Mouse (Mus musculus) CH12.LX (cell line): Measurements from ENCODE around the gene Hipk3. TPM values are rescaled to one million over a fixed set of nuclear protein-coding genes. Genes with fewer than 3 reads are reported as not detected.

Experiments
- DNase-seq: peaks from one replicate; pipeline ENCODE4 v3.0.0-alpha.2; 2013; ENCODE audit errors: extremely low read depth
- H3K27ac ChIP-seq: 2 replicates; pipeline ENCODE4 v1.5.1; 2012; ENCODE audit warnings: low read depth, mild to moderate bottlenecking, control low read depth, moderate library complexity; ENCODE audit not compliant: insufficient read depth
- H3K27me3 ChIP-seq: replicated peaks from 2 replicates; pipeline ENCODE3; 2012; ENCODE audit warnings: inconsistent platforms
- H3K36me3 ChIP-seq, 2 experiments: replicated peaks in 1 of 2; 2 replicates each; pipeline versions ENCODE3 to v1.6.1; 2012; ENCODE audit warnings: inconsistent platforms in 1 of 2, low read length in 1 of 2, mild to moderate bottlenecking in 1 of 2, mixed read lengths in 1 of 2, moderate library complexity in 1 of 2; ENCODE audit not compliant: control insufficient read depth in 1 of 2, insufficient read depth in 1 of 2
- H3K4me1 ChIP-seq, 2 experiments: 2 replicates each; pipeline ENCODE4 v1.6.1; 2012; ENCODE audit warnings: inconsistent platforms in 1 of 2, moderate library complexity in 1 of 2; ENCODE audit not compliant: insufficient read depth in 2 of 2, control insufficient read depth in 1 of 2
- H3K4me2 ChIP-seq: 2 replicates; pipeline ENCODE4 v1.6.1; 2012; ENCODE audit warnings: low read depth, mild to moderate bottlenecking, control low read depth; ENCODE audit not compliant: poor library complexity, insufficient read depth, severe bottlenecking
- H3K4me3 ChIP-seq, 3 experiments: fragments of 150-350 bp in 1 of 3; sonication (generic) in 1 of 3; replicated peaks in 1 of 3; 2 replicates each; pipeline versions ENCODE3 to v1.5.1; 2011 to 2012; ENCODE audit warnings: low read depth in 2 of 3, low read length in 2 of 3, mild to moderate bottlenecking in 2 of 3, moderate library complexity in 2 of 3, control low read depth in 1 of 3, improper control_type of control experiment in 1 of 3, inconsistent platforms in 1 of 3, mixed read lengths in 1 of 3; ENCODE audit not compliant: poor library complexity in 1 of 3
- H3K79me2 ChIP-seq: replicated peaks from 2 replicates; pipeline ENCODE4 v1.6.1; 2012; ENCODE audit warnings: mild to moderate bottlenecking, moderate library complexity; ENCODE audit not compliant: control insufficient read depth, poor library complexity, insufficient read depth, severe bottlenecking; ENCODE audit errors: extremely low read depth
- H3K9ac ChIP-seq: 2 replicates; pipeline ENCODE4 v1.6.1; 2012; ENCODE audit warnings: low read depth, mild to moderate bottlenecking, control low read depth, moderate library complexity; ENCODE audit not compliant: insufficient read depth
- H3K9me3 ChIP-seq: replicated peaks from 2 replicates; pipeline ENCODE3; 2012; ENCODE audit warnings: low read length, inconsistent platforms, mixed read lengths
- BHLHE40 ChIP-seq: IDR thresholded peaks from 2 replicates; pipeline ENCODE4 v1.6.1; 2011; ENCODE audit warnings: mild to moderate bottlenecking, low read depth, low read length, improper control_type of control experiment
- E2F4 ChIP-seq: IDR thresholded peaks from 2 replicates; pipeline ENCODE4 v1.6.1; 2011; ENCODE audit warnings: low read depth, low read length, improper control_type of control experiment; ENCODE audit not compliant: insufficient replicate concordance
- ELF1 ChIP-seq: IDR thresholded peaks from 2 replicates; pipeline ENCODE4 v1.6.1; 2014; ENCODE audit warnings: low read depth, mild to moderate bottlenecking, inconsistent platforms, low read length, improper control_type of control experiment
- GABPA ChIP-seq: IDR thresholded peaks from 2 replicates; pipeline ENCODE4 v1.6.1; 2012; ENCODE audit warnings: low read depth, low read length, improper control_type of control experiment, inconsistent platforms; ENCODE audit not compliant: insufficient replicate concordance
- IRF4 ChIP-seq: IDR thresholded peaks from 2 replicates; pipeline ENCODE4 v1.6.1; 2014; ENCODE audit warnings: low read depth, mild to moderate bottlenecking, inconsistent platforms, low read length, improper control_type of control experiment
- JUND ChIP-seq: conservative IDR thresholded peaks from 2 replicates; pipeline ENCODE4 v1.6.1; 2011; ENCODE audit warnings: low read depth, low read length, improper control_type of control experiment
- KAT2A ChIP-seq: IDR thresholded peaks from 2 replicates; pipeline ENCODE4 v1.6.1; 2012; ENCODE audit warnings: low read length, improper control_type of control experiment, inconsistent platforms; ENCODE audit not compliant: insufficient replicate concordance
- MAFK ChIP-seq: IDR thresholded peaks from 2 replicates; pipeline ENCODE4 v1.6.1; 2011; ENCODE audit warnings: low read length, improper control_type of control experiment; ENCODE audit not compliant: insufficient replicate concordance
- MAX ChIP-seq: IDR thresholded peaks from 2 replicates; pipeline ENCODE4 v1.6.1; 2011; ENCODE audit warnings: low read length, improper control_type of control experiment
- MAZ ChIP-seq: IDR thresholded peaks from 2 replicates; pipeline ENCODE4 v1.6.1; 2012; ENCODE audit warnings: low read depth, mild to moderate bottlenecking, inconsistent platforms, low read length, improper control_type of control experiment, moderate library complexity
- MEF2A ChIP-seq: IDR thresholded peaks from 2 replicates; pipeline ENCODE4 v1.6.1; 2014; ENCODE audit warnings: low read depth, mild to moderate bottlenecking, inconsistent platforms, low read length, improper control_type of control experiment, borderline replicate concordance
- MYC ChIP-seq: IDR thresholded peaks from 2 replicates; pipeline ENCODE4 v1.6.1; 2011; ENCODE audit warnings: low read depth, mild to moderate bottlenecking, improper control_type of control experiment, low read length
- SIN3A ChIP-seq: IDR thresholded peaks from 2 replicates; pipeline ENCODE4 v1.6.1; 2012; ENCODE audit warnings: low read length, improper control_type of control experiment, inconsistent platforms
- TCF12 ChIP-seq: IDR thresholded peaks from 2 replicates; pipeline ENCODE4 v1.6.1; 2014; ENCODE audit warnings: low read depth, mild to moderate bottlenecking, inconsistent platforms, low read length, improper control_type of control experiment
- USF1 ChIP-seq: IDR thresholded peaks from 2 replicates; pipeline ENCODE4 v1.6.1; 2014; ENCODE audit warnings: low read depth, mild to moderate bottlenecking, inconsistent platforms, low read length, improper control_type of control experiment
- USF2 ChIP-seq: conservative IDR thresholded peaks from 2 replicates; pipeline ENCODE4 v1.6.1; 2011; ENCODE audit warnings: low read depth, low read length, improper control_type of control experiment
- ZC3H11A ChIP-seq: IDR thresholded peaks from 2 replicates; pipeline ENCODE4 v1.6.1; 2012; ENCODE audit warnings: low read depth, mild to moderate bottlenecking, inconsistent platforms, low read length, improper control_type of control experiment
- dilution Hi-C: fragments of 300-500 bp; cut with MboI; formaldehyde crosslinking; loops from 2 replicates; pipeline ENCODE4 v1.14.3; 2020; ENCODE audit warnings: low sequenced_read_pairs; ENCODE audit not compliant: extremely low pct_unique_long_range_greater_than_20kb, extremely low pct_ligation_motif_present
- in situ Hi-C: fragments of 300-500 bp; cut with MboI; formaldehyde crosslinking; loops from 3 replicates; pipeline ENCODE4 v1.14.3; 2019; ENCODE audit warnings: low sequenced_read_pairs, low pct_ligation_motif_present, low pct_unique_long_range_greater_than_20kb, mixed read lengths
- polyA plus RNA-seq: library from polyadenylated mRNA; unstranded; fragments of >175 nt; gene quantifications from 2 replicates; pipeline ENCODE4 v1.2.1, GENCODE M21; 2012; ENCODE audit warnings: low read depth; ENCODE audit not compliant: insufficient read length
- total RNA-seq, 2 experiments: library from RNA; depleted of rRNA; stranded (reverse); fragments of 300-350 nt in 1 of 2; fragments of >200 nt in 1 of 2; gene quantifications; 2 replicates each; pipeline ENCODE4 v1.2.3; 2012 to 2014

Hipk3 gene
- total and polyA plus RNA-seq, 3 experiments = 14.8 to 19.5 (median 16.9) TPM

GRCm38 (mm10) chr2:104449191-104449590 lies 45.1 kb downstream of the Hipk3 start:
- Histone ChIP-seq H3K9me3 (no peaks in the 10 kb centered on the region), H3K4me1 (peaks cover 3 to 17% of the 10 kb centered on the region in 2 experiments; a peak in 2 of 4 replicates), H3K4me3 (no peak overlapping the region), H3K4me2 (no peak overlapping the region), H3K27me3 (no peaks in the 10 kb centered on the region), H3K36me3 (peaks cover 0 to 21% of the 10 kb centered on the region in 2 experiments), H3K79me2 (peaks cover 30% of the 10 kb centered on the region), H3K27ac (no peak overlapping the region), H3K9ac (no peak overlapping the region)
- no peak for TF ChIP-seq USF2
- TF ChIP-seq ELF1 = no peak
- no peak for TF ChIP-seq GABPA
- TF ChIP-seq MAX = no peak
- DNase-seq = no peak
- in situ Hi-C loops = no loop called here
- dilution Hi-C loops = no loop called here

- DNase-seq = no peak
- Histone ChIP-seq H3K36me3 (peaks cover 0 to 29% of the 10 kb centered on the region in 2 experiments), H3K4me1 (peaks cover 3 to 17% of the 10 kb centered on the region in 2 experiments; a peak in 2 of 4 replicates), H3K4me3 (no peak overlapping the region), H3K27ac (no peak overlapping the region), H3K4me2 (no peak overlapping the region), H3K79me2 (peaks cover 25% of the 10 kb centered on the region), H3K9ac (no peak overlapping the region), H3K27me3 (no peaks in the 10 kb centered on the region), H3K9me3 (no peaks in the 10 kb centered on the region)
- TF ChIP-seq MAZ (no peak), MAFK (no peak), ZC3H11A (no peak), SIN3A (no peak), USF1 (no peak), JUND (no peak), ELF1 (no peak), IRF4 (no peak), MEF2A (no peak), BHLHE40 (no peak), KAT2A (no peak), E2F4 (no peak), MYC (no peak), TCF12 (no peak)
- dilution Hi-C loops = no loop called here
- in situ Hi-C loops = no loop called here
Observed at GRCm38 (mm10) chr2:104448201-104448600, 46.0 kb downstream of the Hipk3 start.
